Mouse (Mus musculus): Measurements from ENCODE around the gene Ank3. TPM values are rescaled to one million over a fixed set of nuclear protein-coding genes. Genes with fewer than 3 reads are reported as not detected.

Ank3 gene
- polyA plus RNA-seq, 1 experiment from 2014 or later, result not detected

DNA sequence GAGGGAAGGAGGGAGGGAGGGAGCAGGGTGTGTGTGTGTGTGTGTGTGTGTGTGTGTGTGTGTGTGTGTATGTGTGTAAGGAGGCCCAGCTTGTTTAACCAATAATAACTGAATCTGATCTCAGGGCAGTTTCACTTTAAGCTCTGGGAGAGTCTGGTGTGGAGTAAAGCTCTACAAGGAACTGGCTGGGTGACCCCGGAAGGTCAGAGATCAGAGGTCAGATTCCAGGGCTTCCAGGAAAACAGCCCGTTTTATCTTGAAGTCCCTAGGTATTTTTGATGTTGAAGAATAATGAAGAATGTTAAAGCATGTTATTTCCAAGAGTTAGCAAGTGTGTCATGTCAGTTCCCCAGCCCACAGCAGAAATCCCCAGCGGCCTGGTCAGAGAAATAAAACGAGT lies 130.2 kb downstream of the Ank3 start:
- H3K27ac ChIP-seq, result no peak overlapping the region
- no peak overlapping the region for H3K4me3 ChIP-seq (ENCODE audit: inconsistent target)
- H3K36me3 ChIP-seq (ENCODE audit: inconsistent target), result no peaks in the 10 kb centered on the region
- H3K79me2 ChIP-seq (ENCODE audit: inconsistent target), result no peaks in the 10 kb centered on the region
- 83% methylated on average over 3 of the region's 4 CpGs for WGBS (ENCODE audit: missing documents)

- Histone ChIP-seq H3K4me3 (ENCODE audit: inconsistent target) (no peak overlapping the region), H3K79me2 (ENCODE audit: inconsistent target) (no peaks in the 10 kb centered on the region), H3K36me3 (ENCODE audit: inconsistent target) (no peaks in the 10 kb centered on the region), H3K27ac (no peak overlapping the region)
- WGBS (ENCODE audit: missing documents), result 91% methylated on average over 6 of the region's 6 CpGs
Measured at GRCm38 (mm10) chr10:69530326-69530725, 131.8 kb downstream of the Ank3 start.

- Histone ChIP-seq H3K4me3 (ENCODE audit: inconsistent target) (no peak overlapping the region), H3K36me3 (ENCODE audit: inconsistent target) (no peaks in the 10 kb centered on the region), H3K79me2 (ENCODE audit: inconsistent target) (no peaks in the 10 kb centered on the region), H3K27ac (no peak overlapping the region)
- WGBS (ENCODE audit: missing documents), result 79% methylated on average over 5 of the region's 5 CpGs
Measured at GRCm38 (mm10) chr10:69531569-69531968, 133.0 kb downstream of the Ank3 start.

GRCm38 (mm10) chr10:69532169-69532730 lies 133.7 kb downstream of the Ank3 start:
- 86% methylated on average over 10 of the region's 10 CpGs for WGBS (ENCODE audit: missing documents)

DNA sequence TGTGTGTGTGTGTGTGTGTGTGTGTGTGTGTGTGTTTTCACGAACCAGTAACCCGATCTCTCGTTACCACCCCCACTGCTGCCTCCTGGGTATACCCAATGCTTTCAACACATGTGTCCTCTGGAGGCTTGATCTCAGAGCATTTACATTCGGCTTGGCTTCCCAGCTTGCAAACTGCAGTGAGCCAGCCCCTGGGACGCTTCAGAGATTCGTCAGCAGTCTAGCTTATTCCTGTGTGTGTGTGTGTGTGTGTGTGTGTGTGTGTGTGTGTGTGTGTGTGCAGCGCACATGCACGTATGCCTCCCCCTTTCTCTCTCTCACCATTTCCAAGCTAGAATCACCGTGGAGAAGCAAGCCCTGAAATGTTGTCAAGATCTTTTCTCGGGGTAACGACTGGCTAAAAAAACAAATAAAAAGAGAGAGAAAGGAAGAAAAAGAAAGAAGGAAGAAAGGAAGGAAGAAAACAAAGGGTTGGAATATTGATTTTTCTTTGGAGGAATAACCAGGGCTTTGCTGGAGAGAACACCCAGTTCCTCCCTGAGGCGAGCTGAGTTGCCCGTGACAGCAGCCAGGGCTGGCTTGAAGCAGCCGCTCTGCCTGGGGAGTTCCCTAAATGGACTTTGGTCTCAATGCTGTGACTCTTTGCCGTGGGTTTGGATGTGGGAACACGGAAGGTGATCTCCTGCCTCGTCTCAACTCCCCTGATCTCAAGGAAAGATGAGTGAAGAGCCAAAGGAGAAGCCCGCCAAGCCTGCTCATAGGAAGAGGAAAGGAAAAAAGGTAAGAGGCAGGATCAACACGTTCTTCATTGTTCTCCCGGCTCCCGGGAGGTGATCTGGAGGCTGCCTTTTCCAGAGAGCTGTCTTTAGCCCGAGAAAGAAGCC lies 135.2 kb downstream of the Ank3 start:
- H3K4me3 ChIP-seq (ENCODE audit: inconsistent target), result no peak overlapping the region

More at GRCm38 (mm10) chr10:69532169-69532730, 133.7 kb downstream of the Ank3 start:
- Histone ChIP-seq H3K79me2 (ENCODE audit: inconsistent target) (no peaks in the 10 kb centered on the region), H3K36me3 (ENCODE audit: inconsistent target) (no peaks in the 10 kb centered on the region), H3K27ac (no peak overlapping the region), H3K4me3 (ENCODE audit: inconsistent target) (no peak overlapping the region)

GRCm38 (mm10) chr10:69534716-69535115 lies 136.1 kb downstream of the Ank3 start:
- Histone ChIP-seq H3K79me2 (ENCODE audit: inconsistent target) (no peaks in the 10 kb centered on the region), H3K27ac (no peak overlapping the region), H3K4me3 (ENCODE audit: inconsistent target) (no peak overlapping the region), H3K36me3 (ENCODE audit: inconsistent target) (no peaks in the 10 kb centered on the region)
- WGBS (ENCODE audit: missing documents), result 93% methylated on average over 9 of the region's 9 CpGs

More for the DNA sequence above, 135.2 kb downstream of the Ank3 start:
- Histone ChIP-seq H3K79me2 (ENCODE audit: inconsistent target) (no peaks in the 10 kb centered on the region), H3K36me3 (ENCODE audit: inconsistent target) (no peaks in the 10 kb centered on the region), H3K27ac (no peak overlapping the region)
- WGBS (ENCODE audit: missing documents), result 14% methylated on average over 18 of the region's 22 CpGs

GRCm38 (mm10) chr10:69535123-69535930 lies 136.8 kb downstream of the Ank3 start:
- H3K27ac ChIP-seq, result no peak overlapping the region
- H3K36me3 ChIP-seq (ENCODE audit: inconsistent target), result no peaks in the 10 kb centered on the region
- 85% methylated on average over 15 of the region's 15 CpGs for WGBS (ENCODE audit: missing documents)
- no peak overlapping the region for H3K4me3 ChIP-seq (ENCODE audit: inconsistent target)
- H3K79me2 ChIP-seq (ENCODE audit: inconsistent target), result no peaks in the 10 kb centered on the region

GRCm38 (mm10) chr10:69535931-69536200 lies 137.3 kb downstream of the Ank3 start:
- Histone ChIP-seq H3K79me2 (ENCODE audit: inconsistent target) (no peaks in the 10 kb centered on the region), H3K27ac (no peak overlapping the region), H3K4me3 (ENCODE audit: inconsistent target) (no peak overlapping the region), H3K36me3 (ENCODE audit: inconsistent target) (no peaks in the 10 kb centered on the region)
- WGBS (ENCODE audit: missing documents), result 70% methylated on average over 4 of the region's 4 CpGs

DNA sequence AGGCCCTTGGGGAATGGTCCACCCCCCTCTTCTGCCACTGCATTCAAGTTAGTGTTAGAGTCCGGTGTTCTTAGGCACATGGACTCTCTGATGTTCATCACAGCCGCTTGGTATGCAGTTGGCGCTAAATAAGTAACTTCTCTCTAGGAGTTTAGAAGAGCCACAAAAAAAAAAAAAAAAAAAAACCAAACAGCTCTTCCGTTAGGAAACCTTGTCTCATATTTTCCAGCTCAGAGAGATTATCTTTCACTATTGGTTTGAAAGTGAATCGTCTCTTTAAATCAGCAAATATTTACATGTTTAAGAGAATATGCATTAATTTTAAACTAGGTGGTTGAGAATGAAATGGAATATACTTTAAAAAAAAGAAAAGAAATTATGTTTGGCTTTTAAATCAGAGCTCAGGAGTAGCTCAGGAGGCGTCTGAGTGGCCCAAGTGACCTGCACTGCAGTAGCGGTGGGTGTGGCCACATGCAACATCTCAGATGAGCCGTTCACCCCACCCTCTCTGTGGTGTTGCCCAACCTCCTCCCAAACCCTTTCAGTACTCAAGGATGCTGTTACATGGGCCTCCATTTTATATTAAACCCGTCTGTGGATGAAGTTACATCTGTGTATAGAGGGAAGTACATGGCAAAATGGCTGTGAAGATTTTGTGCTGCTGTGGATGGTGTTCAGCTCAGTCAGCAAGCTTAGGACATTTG lies 138.0 kb downstream of the Ank3 start:
- Histone ChIP-seq H3K27ac (no peak overlapping the region), H3K36me3 (ENCODE audit: inconsistent target) (no peaks in the 10 kb centered on the region), H3K79me2 (ENCODE audit: inconsistent target) (no peaks in the 10 kb centered on the region), H3K4me3 (ENCODE audit: inconsistent target) (no peak overlapping the region)
- WGBS (ENCODE audit: missing documents), result 83% methylated on average over 9 of the region's 9 CpGs

- Histone ChIP-seq H3K79me2 (ENCODE audit: inconsistent target) (no peaks in the 10 kb centered on the region), H3K36me3 (ENCODE audit: inconsistent target) (no peaks in the 10 kb centered on the region), H3K27ac (no peak overlapping the region), H3K4me3 (ENCODE audit: inconsistent target) (no peak overlapping the region)
- 88% methylated on average over 2 of the region's 2 CpGs for WGBS (ENCODE audit: missing documents)
Measured at GRCm38 (mm10) chr10:69538236-69538635, 139.7 kb downstream of the Ank3 start.

- H3K79me2 ChIP-seq (ENCODE audit: inconsistent target), result no peaks in the 10 kb centered on the region
- H3K27ac ChIP-seq, result no peak overlapping the region
- H3K36me3 ChIP-seq (ENCODE audit: inconsistent target), result no peaks in the 10 kb centered on the region
- no peak overlapping the region for H3K4me3 ChIP-seq (ENCODE audit: inconsistent target)
- WGBS (ENCODE audit: missing documents), result 92% methylated on average over 3 of the region's 3 CpGs
Measured at GRCm38 (mm10) chr10:69542439-69542838, 143.9 kb downstream of the Ank3 start.

GRCm38 (mm10) chr10:69543876-69544620 lies 145.5 kb downstream of the Ank3 start:
- 92% methylated on average over 10 of the region's 10 CpGs for WGBS (ENCODE audit: missing documents)

GRCm38 (mm10) chr10:69544653-69545052 lies 146.1 kb downstream of the Ank3 start:
- Histone ChIP-seq H3K79me2 (ENCODE audit: inconsistent target) (no peaks in the 10 kb centered on the region), H3K36me3 (ENCODE audit: inconsistent target) (no peaks in the 10 kb centered on the region), H3K27ac (no peak overlapping the region), H3K4me3 (ENCODE audit: inconsistent target) (no peak overlapping the region)
- WGBS (ENCODE audit: missing documents), result 85% methylated on average over 7 of the region's 7 CpGs

More at GRCm38 (mm10) chr10:69543876-69544620, 145.5 kb downstream of the Ank3 start:
- no peak overlapping the region for H3K27ac ChIP-seq
- H3K4me3 ChIP-seq (ENCODE audit: inconsistent target), result no peak overlapping the region
- no peaks in the 10 kb centered on the region for H3K36me3 ChIP-seq (ENCODE audit: inconsistent target)
- H3K79me2 ChIP-seq (ENCODE audit: inconsistent target), result no peaks in the 10 kb centered on the region

DNA sequence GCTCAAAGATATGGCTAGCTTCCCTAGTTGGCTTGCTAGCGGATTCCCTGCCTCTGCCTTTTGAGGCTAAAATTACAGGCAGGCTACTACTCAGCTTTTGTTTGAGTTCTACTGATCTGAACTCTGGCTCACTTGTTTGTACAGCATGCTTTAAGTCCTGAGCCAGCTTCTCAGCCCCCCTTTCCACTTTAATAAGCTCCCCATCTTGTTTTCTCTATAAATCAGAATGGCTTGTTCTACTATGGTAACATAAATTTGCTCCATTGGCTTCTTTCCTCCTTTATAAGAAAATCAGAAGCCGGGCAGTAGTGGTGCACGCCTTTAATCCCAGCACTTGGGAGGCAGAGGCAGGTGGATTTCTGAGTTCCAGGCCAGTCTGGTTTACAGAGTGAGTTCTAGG lies 147.4 kb downstream of the Ank3 start:
- H3K27ac ChIP-seq, result no peak overlapping the region
- no peaks in the 10 kb centered on the region for H3K36me3 ChIP-seq (ENCODE audit: inconsistent target)
- WGBS (ENCODE audit: missing documents), result 98% methylated on average over 3 of the region's 3 CpGs
- no peak overlapping the region for H3K4me3 ChIP-seq (ENCODE audit: inconsistent target)
- no peaks in the 10 kb centered on the region for H3K79me2 ChIP-seq (ENCODE audit: inconsistent target)
